Mouse (Mus musculus) NIH3T3 (cell line): ENCODE data around the gene Abhd17b.
"Not testable (repeated sequence)": the region's sequence is repeated elsewhere in the genome, so short reads cannot be mapped to it uniquely, and the experiment has no call there.

Experiments used
- DNase-seq: peaks from one replicate; pipeline ENCODE4 v3.0.0-alpha.2; 2012; ENCODE audit warnings: low read depth

The Abhd17b gene

DNA sequence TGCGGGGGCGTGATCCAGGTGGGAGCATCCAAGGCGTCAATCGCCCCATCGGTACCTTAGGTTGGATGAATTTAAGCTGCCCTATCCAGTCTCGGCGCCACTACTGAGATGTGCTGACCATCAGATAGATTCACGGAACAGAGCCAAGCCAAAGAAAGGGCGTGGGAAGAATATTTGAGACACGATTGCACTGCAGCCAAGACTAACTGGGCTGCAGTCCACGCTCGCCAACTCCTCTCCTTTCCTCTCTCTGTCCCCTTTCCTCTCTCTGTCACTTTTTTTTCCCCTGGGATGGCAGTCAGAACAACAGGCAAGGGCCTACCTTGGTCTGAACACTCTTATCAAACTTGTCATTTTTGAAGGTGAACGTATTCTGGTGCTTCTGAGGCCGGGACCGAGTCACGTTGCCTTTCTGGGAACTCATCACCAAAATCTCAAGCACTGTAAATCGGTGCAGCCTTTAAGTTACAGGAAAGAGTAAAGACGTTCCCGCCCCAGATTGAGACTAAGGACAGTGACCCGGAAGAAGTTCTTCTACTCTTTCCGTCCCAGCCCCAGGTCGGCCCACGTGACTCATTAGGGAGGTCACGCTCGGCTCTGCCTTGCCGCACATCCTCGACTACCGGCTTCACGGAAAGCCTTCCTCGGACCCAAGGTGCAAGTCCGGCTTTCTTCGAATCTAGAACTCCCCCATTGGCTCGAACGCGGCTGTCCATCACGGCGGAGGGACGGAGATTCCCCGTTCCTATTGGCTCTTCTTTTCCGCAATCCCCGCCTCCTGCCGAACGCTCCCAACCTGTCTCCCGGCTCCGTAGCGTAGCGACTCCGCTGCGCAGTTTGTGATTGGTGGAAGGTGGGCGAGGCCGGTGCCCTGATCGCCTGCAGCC lies 457 bp upstream of the Abhd17b start, which contains the start of gene 1110059E24Rik:
Gene 1110059E24Rik, minus strand, starts transcription at position 692 of the 887 bp plus-strand sequence.
- peak; percentile 98 for DNase-seq

DNA sequence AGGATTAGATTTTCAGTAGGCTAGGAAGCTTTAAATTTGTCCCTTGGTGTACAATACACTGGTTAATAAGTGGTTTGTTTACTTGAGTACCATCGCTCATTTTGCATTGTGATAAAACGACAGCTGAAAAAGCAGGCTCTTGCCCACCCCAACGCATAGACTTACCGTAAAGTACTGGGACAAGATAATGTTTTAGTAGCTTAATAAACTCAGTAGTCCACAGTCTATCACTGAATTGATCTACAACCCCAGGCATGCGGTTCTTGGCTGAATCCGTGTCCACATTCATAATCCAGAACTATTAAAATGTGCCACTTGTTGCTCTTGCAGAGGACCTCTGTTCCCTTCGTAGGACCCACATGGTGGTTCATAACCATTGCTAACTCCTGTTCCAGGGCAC lies 1.8 kb downstream of the Abhd17b start:
- no peak for DNase-seq

DNA sequence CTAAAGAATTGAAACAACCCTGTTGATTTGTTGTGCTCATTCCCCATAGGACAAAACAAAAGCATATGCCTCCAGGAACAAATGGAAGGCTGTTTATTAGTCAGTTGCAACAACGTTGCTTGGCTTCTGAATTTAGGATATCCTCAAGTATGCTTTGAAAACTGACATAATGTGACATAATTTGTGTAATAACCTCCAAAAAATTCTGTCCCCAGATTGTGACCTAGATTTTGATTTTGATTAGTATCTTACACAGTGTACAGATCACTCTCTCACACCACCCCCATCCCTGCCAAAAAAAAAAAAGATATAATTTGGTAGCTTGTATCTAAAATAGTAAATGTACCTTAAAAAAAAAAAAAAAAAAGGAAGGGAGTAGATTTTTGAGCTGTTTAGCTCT lies 7.7 kb downstream of the Abhd17b start:
- no peak for DNase-seq

DNA sequence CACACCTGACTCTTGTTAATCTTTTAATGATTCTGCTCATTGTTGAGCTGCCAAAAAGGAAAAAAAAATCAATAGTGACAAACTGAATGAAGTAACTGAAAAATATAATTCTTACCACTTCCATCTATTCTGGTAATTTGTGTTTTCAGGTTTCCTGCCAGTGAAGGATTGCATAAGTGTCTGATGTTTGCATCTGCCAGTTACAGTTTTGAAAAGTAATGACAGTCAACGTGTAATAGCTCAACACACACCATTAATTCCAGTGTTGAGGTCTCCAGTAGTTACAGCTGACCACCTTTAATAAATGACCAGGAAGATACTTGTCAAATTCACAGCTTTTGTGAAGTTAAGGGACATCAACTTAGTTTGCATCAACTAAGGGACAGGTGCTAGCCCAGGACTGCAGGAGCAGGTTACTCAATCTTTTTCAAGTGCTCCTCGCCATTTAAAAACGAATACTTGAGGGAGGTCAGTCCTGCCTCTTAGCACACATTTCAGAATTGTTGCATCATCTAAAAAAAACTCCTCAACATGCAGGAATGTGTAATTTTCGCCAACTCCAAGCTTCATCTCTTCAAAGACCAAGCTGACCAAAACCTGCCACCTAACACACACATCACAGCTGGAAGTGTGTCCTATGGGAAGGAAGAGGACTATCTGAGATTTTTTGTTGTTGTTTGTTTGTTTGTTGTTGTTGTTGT lies 10.9 kb downstream of the Abhd17b start:
- peak; percentile 64 for DNase-seq

DNA sequence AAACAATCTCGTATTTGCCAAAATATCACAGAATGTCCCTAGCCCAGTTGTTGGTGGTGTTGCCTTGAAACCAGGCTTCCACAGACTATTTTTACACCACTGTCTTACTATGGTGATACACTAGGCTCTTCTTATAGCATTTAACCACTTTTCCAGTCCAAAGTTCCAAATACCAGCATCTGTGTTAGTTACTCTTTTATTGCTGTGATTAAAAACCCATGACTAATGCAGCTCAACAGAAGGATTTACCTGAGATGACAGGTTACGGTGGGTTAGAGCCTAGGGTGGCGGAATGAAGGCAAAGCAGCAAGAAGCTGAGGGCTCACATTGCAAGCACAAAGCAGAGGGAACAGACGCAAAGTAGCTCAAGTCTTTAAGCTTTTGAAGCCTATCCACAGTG lies 16.7 kb downstream of the Abhd17b start:
- DNase-seq, result no peak

DNA sequence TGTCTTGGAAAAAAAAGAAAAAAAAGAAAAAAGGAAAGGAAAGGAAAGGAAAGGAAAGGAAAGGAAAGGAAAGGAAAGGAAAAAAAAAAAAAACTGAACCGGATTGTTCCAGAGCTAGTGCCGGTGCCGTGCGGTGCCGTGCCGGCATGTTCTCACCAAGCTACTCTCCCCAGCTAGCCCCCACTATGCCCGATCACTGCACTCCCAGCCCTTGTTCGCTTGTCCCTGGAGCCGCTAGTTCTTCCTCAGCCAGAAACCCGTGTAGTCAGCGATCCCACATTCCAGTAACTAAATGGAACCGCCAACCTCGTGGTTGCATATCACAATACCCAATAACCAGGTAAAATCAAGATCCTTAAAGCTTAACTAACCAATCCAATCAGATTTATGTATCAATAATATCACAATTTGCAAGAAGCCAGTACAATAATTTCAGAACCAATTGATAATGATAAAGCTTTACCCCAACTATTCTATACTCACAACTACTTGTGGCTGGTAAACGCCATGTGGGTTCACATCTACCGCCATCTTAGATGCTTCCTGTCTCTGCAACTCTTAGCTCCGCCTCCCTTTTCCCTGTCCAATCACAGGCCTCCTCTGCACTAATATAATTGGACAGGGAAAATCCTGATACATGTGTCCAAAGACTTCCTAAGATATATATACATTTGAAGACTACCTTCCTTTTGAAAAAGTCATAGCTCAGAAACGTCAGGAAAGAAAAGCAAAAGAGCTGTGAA lies 21.5 kb downstream of the Abhd17b start:
- DNase-seq, result no peak

DNA sequence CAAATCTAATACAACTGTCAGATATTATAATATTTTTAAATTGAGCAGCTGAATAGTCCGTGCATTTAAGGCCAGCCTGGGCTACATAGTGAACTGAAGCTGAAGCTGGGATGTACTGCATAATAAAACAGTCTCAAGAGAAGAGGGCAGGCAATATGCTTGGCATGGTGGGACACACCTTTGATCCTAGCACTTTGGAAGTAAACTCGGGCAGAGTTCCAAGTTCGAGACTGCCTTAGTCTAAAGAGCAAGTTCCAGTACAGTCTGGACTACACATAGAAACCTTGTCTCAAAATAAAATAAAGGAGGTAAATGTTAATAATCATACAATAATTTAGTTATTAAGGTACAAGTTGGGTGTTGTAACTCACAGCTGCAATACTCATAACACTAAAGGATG lies 27.1 kb downstream of the Abhd17b start:
- DNase-seq, result no peak

DNA sequence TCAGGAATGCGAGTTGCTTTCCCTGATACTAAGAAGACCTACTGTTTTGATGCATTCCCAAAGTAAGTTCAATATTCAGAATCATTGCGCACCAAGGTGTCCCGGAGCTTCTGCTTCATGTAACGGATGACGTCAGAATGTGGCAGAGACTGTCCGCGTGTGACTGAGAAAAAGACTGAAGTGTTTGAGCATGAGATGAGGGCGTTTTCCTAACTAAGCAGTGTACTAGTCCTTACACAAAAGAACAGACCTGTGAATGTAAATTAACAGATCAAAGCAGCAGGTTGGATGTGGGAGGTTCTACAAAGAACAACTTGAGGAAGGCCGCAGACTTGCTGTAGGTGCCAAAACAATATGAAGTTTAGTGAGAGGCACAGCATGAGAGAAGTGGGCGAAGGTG lies 28.0 kb downstream of the Abhd17b start:
- DNase-seq, result no peak

DNA sequence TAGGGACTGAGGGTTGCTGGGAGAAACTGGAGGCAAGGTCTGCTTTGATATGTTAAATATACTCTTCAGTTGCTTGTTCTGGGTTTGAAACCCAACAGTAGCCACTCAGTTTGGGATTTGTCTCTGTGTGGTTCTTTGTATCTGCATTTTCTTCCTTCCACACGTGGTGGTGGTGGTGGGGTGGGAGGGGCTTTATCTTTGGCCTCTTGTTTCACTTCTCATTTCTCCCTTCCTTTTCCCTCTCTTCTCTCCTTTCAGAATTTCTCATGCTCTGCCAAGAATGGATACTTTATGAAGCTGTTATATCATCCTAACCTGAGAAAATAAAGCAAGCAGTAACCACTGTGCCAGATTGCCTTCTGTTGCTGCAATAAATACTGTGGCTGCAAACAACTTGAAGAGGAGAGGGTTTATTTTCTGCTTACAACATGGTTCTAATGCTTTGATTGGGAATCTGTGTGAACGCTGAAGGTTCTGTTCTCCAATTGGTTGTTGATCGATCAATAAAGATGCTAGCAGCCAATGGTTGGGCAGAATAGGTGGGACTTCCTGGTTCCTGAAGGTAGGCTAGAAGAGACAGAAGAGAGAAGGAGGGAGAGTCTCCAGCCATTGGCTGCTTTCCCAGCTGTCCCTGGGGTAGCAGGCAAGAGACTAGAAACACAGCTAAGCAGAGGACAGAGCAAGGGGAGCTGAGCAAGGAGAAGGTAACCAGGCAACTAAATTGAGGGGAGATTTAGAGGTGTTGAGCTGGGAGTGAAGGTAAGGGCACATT lies 60.5 kb downstream of the Abhd17b start:
- peak; percentile 62 for DNase-seq

DNA sequence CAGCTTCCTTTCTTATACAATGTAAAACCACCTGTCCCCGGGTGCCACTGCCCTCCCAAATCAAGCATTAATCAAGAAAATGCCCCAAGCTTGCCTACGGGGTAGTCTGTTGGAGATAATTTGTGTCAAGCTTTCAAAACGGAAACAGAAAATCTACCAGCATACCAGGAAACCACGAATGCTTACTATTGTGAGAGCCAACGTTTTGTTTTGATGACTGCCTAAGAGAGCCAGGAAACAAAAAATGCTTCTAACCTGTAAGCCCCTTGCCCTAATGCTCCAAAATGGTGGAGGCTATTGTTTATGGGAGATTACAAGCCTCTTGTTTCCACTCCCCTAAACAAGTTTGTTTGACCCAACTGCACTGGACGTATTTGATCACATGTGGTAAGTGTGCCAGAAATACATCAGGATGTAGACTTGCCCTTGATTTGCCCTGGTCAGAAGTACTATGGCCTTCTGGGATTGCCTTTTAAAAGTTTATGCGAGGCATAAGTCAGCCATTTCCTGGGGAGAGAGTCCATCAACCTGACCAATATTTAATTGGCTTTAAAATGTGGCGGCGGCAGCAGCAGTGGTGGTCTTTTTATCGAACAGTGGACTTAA lies 61.4 kb downstream of the Abhd17b start:
- DNase-seq, result no peak

DNA sequence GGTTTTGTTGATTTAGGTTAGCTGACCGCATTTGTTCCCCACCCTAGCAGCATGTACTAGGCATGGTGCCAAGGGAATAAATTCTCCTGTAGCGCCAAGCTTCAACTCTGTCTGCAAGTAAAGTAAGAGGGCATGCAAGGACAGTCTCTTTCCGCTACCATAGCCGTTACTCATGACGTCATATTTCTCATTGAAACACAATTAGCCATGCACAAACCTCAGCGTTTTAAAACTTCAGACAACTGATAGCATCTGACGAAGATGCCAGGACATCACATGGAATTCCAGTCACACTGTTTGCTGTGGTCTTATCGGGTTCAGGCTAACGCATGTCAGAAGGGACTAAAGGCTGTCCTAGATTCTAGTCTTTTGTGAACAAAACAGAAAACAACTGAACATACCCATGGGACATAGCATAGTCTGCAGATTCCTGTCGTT lies 62.0 kb downstream of the Abhd17b start:
- DNase-seq, result no peak

DNA sequence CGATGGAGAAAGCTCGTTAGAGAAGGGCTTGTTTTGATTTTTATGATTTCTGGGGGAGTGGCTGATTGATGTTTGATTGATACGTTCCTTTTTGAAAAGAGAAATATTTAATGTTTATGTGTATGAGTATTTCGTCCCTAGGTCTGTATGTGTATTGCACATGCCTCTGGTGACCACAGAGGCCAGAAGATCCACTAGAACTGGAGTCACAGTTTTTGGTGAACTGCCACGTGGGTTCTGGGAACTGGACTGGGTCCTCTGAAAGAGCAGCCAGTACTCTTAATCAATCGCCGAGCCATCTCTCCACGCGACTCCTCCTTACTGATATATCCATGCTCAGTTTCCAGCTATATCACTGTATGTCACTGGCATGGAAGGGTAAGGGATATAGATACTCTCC lies 62.5 kb downstream of the Abhd17b start:
- no peak for DNase-seq

DNA sequence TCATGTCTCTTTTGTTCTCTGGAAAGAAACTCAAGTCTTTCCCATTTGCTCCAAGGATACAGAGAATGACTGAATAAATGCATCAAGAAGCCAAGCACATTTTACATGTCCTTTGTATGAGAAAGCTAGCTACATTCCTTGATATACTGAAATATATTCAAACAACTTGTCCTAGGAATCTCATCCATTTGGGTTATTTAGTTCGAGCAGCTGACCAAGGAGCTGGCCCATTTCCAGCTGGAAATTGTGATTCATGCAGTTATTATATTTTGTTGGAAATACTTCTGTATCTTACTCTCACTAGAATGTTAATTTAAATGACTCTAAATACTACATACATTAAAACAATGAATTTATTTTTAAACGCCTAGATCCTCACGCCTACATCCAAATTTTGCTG lies 63.5 kb downstream of the Abhd17b start:
- DNase-seq, result peak; percentile 78

DNA sequence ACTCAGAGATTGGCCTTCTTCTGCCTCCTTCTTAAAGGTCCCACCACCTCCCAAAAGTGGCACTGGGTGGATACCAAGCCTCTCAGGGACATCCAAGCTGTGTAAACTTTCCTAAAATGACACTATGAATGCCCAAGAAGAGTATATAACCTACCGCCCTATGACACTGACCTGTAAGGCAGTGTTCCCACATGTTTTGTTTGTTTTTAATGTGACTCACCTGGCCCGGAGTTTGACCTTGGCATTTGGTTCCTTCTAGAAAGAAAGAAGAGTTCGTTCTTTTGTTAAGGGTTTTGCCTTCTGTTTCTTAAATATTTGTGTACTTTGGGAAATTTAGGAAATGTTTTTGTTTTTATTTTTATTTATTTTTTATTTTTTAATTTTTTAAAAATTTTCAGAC lies 66.2 kb downstream of the Abhd17b start:
- DNase-seq, result no peak

DNA sequence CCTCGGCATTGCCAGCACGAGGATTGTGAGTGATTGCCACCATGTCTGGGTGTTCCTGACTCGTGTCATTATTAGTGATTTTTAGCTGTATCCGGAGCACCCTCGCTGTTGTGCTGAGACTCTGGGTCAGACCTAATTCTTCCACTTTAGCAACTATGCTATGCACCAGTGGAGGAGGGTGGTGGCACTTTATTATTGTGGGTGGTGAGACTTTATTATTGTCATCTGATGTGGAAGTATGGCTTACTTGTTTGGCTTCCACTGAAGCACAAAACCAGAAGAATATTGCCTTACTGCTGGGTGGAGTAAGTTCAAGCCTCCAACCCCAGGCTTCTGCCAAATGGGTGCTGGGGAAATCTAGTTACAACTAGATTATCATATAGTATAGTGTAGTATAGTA lies 68.0 kb downstream of the Abhd17b start:
- DNase-seq, result no peak

DNA sequence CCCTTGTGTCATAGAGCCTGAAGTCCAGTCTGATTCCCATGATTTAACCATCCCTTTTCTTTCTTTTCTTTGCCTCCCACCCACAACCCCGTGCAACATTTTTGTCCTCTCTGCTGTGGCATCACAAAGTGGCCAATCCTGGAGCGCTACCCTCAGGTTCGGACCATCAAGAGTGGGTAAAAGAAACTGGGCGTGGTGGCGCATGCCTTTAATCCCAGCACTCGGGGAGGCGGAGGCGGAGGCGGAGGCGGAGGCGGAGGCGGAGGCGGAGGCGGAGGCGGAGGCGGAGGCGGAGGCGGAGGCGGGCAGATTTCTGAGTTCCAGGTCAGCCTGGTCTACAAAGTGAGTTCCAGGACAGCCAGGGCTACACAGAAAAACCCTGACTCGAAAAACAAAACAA lies 70.3 kb downstream of the Abhd17b start:
- not testable (repeated sequence) for DNase-seq

DNA sequence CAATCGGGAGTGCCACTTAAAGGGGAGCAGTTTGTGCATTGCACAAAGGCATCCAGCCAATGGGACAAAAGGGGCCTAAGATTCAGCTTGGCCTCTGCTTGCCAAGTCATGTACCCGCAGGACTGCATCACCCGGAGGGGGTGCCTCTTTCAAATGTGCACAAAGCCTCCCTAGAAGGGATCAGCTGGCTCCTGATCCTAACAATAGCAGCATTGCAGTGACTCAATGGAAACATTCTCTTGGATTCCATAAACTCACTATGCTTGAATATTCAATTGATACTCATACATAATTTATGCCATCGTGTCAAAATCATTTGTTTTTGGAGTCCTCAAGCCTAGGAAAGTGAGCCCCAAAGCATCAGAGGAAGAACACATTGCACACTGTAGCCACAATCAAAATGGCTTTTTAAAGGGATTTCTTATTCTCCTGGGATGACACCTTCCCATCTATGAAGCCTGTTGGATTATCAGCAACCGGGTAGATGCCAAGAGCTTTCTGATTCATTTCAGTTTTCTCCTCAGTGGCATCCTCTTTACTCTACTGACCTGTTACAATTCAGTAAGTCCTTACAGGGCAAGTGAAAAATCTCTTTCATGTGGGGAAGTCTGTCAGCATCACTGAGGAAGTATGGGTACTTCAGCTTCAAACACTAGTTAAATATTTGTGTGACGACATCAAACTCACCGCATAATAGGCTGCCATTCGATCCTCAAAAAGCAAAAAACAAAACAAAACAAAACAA lies 71.1 kb downstream of the Abhd17b start:
- DNase-seq, result peak; percentile 15

DNA sequence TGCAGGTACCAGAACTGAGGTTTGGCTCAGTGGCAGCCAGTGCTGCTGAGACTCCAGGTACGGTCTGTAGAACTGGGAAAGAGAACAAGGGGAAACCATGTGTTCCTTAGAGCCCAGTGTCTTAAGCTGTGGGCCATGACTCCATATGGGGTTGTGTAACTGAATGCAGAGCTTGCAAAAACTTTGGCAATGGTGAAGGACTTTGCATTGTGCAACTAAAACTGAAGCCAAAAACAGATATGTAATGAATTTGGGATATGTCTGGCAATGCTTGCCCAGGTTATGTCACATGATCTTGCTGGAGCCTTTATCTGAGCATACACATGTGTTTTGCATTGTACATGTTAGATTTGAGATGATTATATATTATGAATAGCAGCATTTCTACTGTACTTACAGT lies 72.2 kb downstream of the Abhd17b start:
- peak; percentile 91 for DNase-seq

DNA sequence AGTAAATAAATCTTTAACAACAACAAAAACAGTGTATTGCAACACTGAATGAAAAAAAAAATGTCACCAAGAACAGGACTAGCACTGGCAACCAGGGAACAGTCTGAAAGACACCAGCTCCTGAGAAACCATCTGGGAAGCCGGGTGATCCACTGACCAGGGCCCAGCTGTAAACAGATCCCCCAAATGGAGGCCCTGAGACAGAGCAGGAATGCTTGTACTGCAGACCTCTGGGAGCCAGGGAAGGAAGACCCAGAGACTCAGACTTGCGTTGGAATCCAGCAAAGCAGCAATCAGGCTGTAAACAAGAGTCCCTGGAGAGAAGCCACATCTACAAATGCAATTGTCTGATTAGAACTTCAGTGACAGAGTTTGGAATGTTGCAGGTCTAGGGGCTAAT lies 74.1 kb downstream of the Abhd17b start:
- DNase-seq, result no peak

DNA sequence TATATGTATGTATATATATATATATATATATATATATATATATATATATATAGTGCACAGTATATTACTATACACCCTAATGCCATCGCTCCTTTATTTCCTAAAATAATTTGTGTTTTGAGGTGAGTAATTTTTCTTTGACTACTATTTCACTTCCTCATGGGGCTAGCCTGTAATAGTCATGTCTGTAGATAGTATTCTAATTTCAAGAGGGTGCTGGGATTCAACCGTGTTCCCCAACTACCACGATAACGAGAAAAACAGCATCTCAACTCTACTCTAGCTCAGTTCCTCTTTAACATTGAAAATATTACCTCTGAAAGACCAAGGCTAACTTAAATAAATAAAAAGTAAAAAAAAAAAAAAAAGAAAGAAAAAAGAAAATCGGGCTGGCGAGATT lies 75.4 kb downstream of the Abhd17b start:
- no peak for DNase-seq

DNA sequence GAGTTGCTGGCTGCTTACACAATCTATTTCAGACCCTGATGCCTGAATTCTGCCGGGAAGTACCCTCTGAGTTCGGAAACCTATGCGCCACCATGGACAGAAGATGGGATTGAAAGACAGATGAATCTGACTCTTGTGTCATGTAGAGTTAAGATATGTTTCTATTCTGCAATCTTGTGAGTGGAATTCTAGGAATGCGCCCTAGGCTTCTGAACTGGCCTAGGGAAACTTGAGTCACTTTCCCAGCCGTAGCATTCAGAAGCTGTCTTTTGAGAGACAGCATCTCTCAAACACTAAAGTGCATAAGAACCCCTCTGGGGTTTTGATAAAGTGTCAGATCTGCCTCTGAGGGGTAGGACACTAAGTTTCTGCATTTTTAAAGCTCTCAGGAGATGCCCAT lies 78.9 kb downstream of the Abhd17b start:
- peak; percentile 20 for DNase-seq
